Mouse (Mus musculus) heart, postnatal 0 days (tissue): ENCODE data around the gene Sel1l3.

Experiments
- CTCF ChIP-seq: IDR thresholded peaks from 2 replicates; pipeline ENCODE4 v1.5.1; 2016; ENCODE audit warnings: antibody characterized with exemption, control low read depth, low read depth
- EP300 ChIP-seq: IDR thresholded peaks from 2 replicates; pipeline ENCODE4 v1.6.1; 2016; ENCODE audit warnings: antibody characterized with exemption, low read depth

- no peak for TF ChIP-seq CTCF
- no peak for TF ChIP-seq EP300
These were observed 20.4 kb downstream of the Sel1l3 start for GRCm38 (mm10) chr5:53193092-53194030.
